ENCODE assay signal across 11 mouse cellular contexts in genomic region chr16:50420130-50420529, GRCm38 (mm10). TPM values are rescaled to one million over a fixed set of nuclear protein-coding genes. Genes with fewer than 3 reads are reported as not detected.
DNase-seq lines count a peak whose midpoint lies in the region; ATAC-seq and TF ChIP-seq lines count a peak whose summit lies in the region.
"Had no signal": no experiment of that assay in that cellular context is flagged by ENCODE, and none has a peak within 500 bp of the region (broad histone marks: within the 10 kb centered on the region; RNA-seq: fewer than 3 reads in every experiment).

No protein-coding gene starts in this region.

- H3K27me3 ChIP-seq in kidney, postnatal 0 days (ENCODE audit: insufficient read depth, low read length) = no peaks in the 10 kb centered on the region
- no peaks in the 10 kb centered on the region for H3K27me3 ChIP-seq in limb, embryonic 10.5 days (ENCODE audit: low read depth, poor library complexity, severe bottlenecking)
- H3K27me3 ChIP-seq: embryonic facial prominence, embryonic 12.5 days had no signal

- H3K4me2 ChIP-seq in kidney, postnatal 0 days (ENCODE audit: low read length) = no peak overlapping the region
- H3K4me2 ChIP-seq: embryonic facial prominence, embryonic 12.5 days; hindbrain, embryonic 14.5 days had no signal

- H3K4me1 ChIP-seq in kidney, postnatal 0 days (replicated peaks; ENCODE audit: insufficient read depth, low read length) = no peaks in the 10 kb centered on the region
- H3K4me1 ChIP-seq in limb, embryonic 10.5 days = no peaks in the 10 kb centered on the region
- H3K4me1 ChIP-seq: embryonic facial prominence, embryonic 12.5 days had no signal

- no peak overlapping the region for H3K9ac ChIP-seq in kidney, postnatal 0 days (ENCODE audit: low read depth, low read length)
- H3K9ac ChIP-seq: embryonic facial prominence, embryonic 12.5 days; hindbrain, embryonic 14.5 days had no signal

- TF ChIP-seq CTCF in kidney, postnatal 0 days (IDR thresholded peaks at IDR 0.05; ENCODE audit: low read depth) = peak; percentile 49

- 23% methylated on average over 1 of the region's 1 CpGs for WGBS in kidney, postnatal 0 days
- 6% methylated on average over 1 of the region's 1 CpGs for WGBS in limb, embryonic 10.5 days

- H3K36me3 ChIP-seq in kidney, postnatal 0 days (ENCODE audit: insufficient read depth, low read length) = peaks cover 7% of the 10 kb centered on the region; the same call in 1 of the 2 replicates
- peaks cover 32% of the 10 kb centered on the region for H3K36me3 ChIP-seq in limb, embryonic 10.5 days

- H3K4me3 ChIP-seq in kidney, postnatal 0 days (replicated peaks; ENCODE audit: low read depth, low read length) = no peak overlapping the region
- no peak overlapping the region for H3K4me3 ChIP-seq in limb, embryonic 10.5 days
- H3K4me3 ChIP-seq: embryonic facial prominence, embryonic 12.5 days; myocyte had no signal

- ATAC-seq in kidney, postnatal 0 days (replicated peaks; ENCODE audit: low FRiP score, low read depth) = no peak

- peak; percentile 11 to 43 for DNase-seq in adrenal gland, adult (ENCODE audit: inconsistent age in 2 of 2, low spot score in 1 of 2)
- DNase-seq in adrenal gland, adult 8-10 months = no peak
- peak; percentile 34 for DNase-seq in kidney, postnatal 0 days (ENCODE audit: low spot score)
- DNase-seq in kidney, adult 11 months = no peak
- DNase-seq in 3T3-L1 (ENCODE audit: low read depth, low spot score) = peak; percentile 62
- DNase-seq in embryo, embryonic 10.5 days (ENCODE audit: low spot score) = peak; percentile 15
- DNase-seq in right cerebral cortex, postnatal 25 days = no peak
- DNase-seq in limb, embryonic 10.5 days (ENCODE audit: low spot score) = no peak

- no peaks in the 10 kb centered on the region for H3K9me3 ChIP-seq in kidney, postnatal 0 days (replicated peaks; ENCODE audit: low read length)
- no peaks in the 10 kb centered on the region for H3K9me3 ChIP-seq in limb, embryonic 10.5 days (replicated peaks)
- H3K9me3 ChIP-seq: embryonic facial prominence, embryonic 12.5 days had no signal

- no peak overlapping the region for H3K27ac ChIP-seq in kidney, postnatal 0 days
- H3K27ac ChIP-seq in limb, embryonic 10.5 days = no peak overlapping the region
- H3K27ac ChIP-seq: embryonic facial prominence, embryonic 12.5 days; hindbrain, embryonic 14.5 days had no signal

RNA-seq across cellular contexts. Expression of gene Bbx, which starts 12.1 kb away (rescaled TPM):
- 10 to 100 TPM; 43.8 to 50.6 (median 46.3) TPM for total RNA-seq in adrenal gland, adult 8-10 months (2022)
- 25.5 and 36.0 TPM in 2 replicates for polyA plus RNA-seq in kidney, postnatal 0 days (2015; fragmentation: Nextera tagmentation; extraction: Ambion mirVana)
- polyA plus RNA-seq in limb, embryonic 10.5 days (2016; fragmentation: Nextera tagmentation; extraction: Ambion mirVana) = 42.2 and 45.2 TPM in 2 replicates

Comparison
In these comparisons a context has a peak if more than half of its experiments do, and no peak if none do; other contexts are left out.
1. DNase-seq: peak in adrenal gland, adult (2 of 2), kidney, postnatal 0 days (single experiment), 3T3-L1 (single experiment) and embryo, embryonic 10.5 days (single experiment); none in adrenal gland, adult 8-10 months (single experiment), kidney, adult 11 months (single experiment), right cerebral cortex, postnatal 25 days (single experiment) and limb, embryonic 10.5 days (single experiment).